Mouse (Mus musculus) activated CD4-positive, CD25-positive, alpha-beta regulatory T cell, adult 4 months (primary cell): ENCODE data around the gene Sp2. TPM values are rescaled to one million over a fixed set of nuclear protein-coding genes. Genes with fewer than 3 reads are reported as not detected.
A peak's percentile ranks its signal among the peaks of the same experiment; 100 is the strongest.

Source experiments
- ATAC-seq: one replicate; pipeline ENCODE4 v1.8.0; 2017
- polyA plus RNA-seq, 2 experiments: library from polyadenylated mRNA; unstranded; fragments of 100-300 nt; shearing (Covaris generic); gene quantifications; one replicate each; pipeline ENCODE4 v1.2.1; 2017

The Sp2 gene
- polyA plus RNA-seq, 2 experiments from 2014 or later: 22.5 to 26.6 TPM

- no peak for ATAC-seq
Observed at GRCm38 (mm10) chr11:96969746-96970145, 13.0 kb downstream of the Sp2 start.

GRCm38 (mm10) chr11:96969280-96969722 is 13.5 kb downstream of the Sp2 start:
- no peak for ATAC-seq

- no peak for ATAC-seq
Observed at GRCm38 (mm10) chr11:96968476-96968875, 14.3 kb downstream of the Sp2 start.

- peak; percentile 64 for ATAC-seq
Observed at GRCm38 (mm10) chr11:96967544-96968269, 15.1 kb downstream of the Sp2 start.

GRCm38 (mm10) chr11:96966914-96967543 is 15.7 kb downstream of the Sp2 start:
- ATAC-seq: peak; percentile 80

- no peak for ATAC-seq
Observed at GRCm38 (mm10) chr11:96966172-96966571, 16.6 kb downstream of the Sp2 start.

- no peak for ATAC-seq
Observed at GRCm38 (mm10) chr11:96963580-96963979, 19.2 kb downstream of the Sp2 start.

GRCm38 (mm10) chr11:96957061-96957805 is 25.5 kb downstream of the Sp2 start:
- no peak for ATAC-seq

GRCm38 (mm10) chr11:96956009-96956724 is 26.6 kb downstream of the Sp2 start:
- ATAC-seq: no peak

- ATAC-seq: no peak
Observed at GRCm38 (mm10) chr11:96955094-96955493, 27.7 kb downstream of the Sp2 start.

- ATAC-seq: no peak
Observed at GRCm38 (mm10) chr11:96952896-96953295, 29.9 kb downstream of the Sp2 start.

- ATAC-seq: no peak
Observed at GRCm38 (mm10) chr11:96952426-96952825, 30.3 kb downstream of the Sp2 start.

- no peak for ATAC-seq
Observed at GRCm38 (mm10) chr11:96950767-96951166, 32.0 kb downstream of the Sp2 start.

- no peak for ATAC-seq
Observed at GRCm38 (mm10) chr11:96947849-96948248, 34.9 kb downstream of the Sp2 start.

GRCm38 (mm10) chr11:96946498-96946897 is 36.3 kb downstream of the Sp2 start:
- ATAC-seq: no peak

GRCm38 (mm10) chr11:96944844-96945580 is 37.7 kb downstream of the Sp2 start:
- ATAC-seq: no peak

GRCm38 (mm10) chr11:96943746-96944304 is 38.9 kb downstream of the Sp2 start, which contains the start of gene Pnpo:
TSS of gene Pnpo (minus strand) at chr11:96943986.
- peak; percentile 96 for ATAC-seq

- no peak for ATAC-seq
Observed at GRCm38 (mm10) chr11:96941989-96942590, 40.7 kb downstream of the Sp2 start.

GRCm38 (mm10) chr11:96940578-96941465 is 41.9 kb downstream of the Sp2 start:
- no peak for ATAC-seq

- no peak for ATAC-seq
Observed at GRCm38 (mm10) chr11:96938426-96938800, 44.3 kb downstream of the Sp2 start.
